Mouse (Mus musculus): ENCODE measurements around the gene Trem3. TPM values are rescaled to one million over a fixed set of nuclear protein-coding genes. Genes with fewer than 3 reads are reported as not detected.

Gene Trem3
- polyA plus RNA-seq, 1 experiment from 2014 or later = not detected

DNA sequence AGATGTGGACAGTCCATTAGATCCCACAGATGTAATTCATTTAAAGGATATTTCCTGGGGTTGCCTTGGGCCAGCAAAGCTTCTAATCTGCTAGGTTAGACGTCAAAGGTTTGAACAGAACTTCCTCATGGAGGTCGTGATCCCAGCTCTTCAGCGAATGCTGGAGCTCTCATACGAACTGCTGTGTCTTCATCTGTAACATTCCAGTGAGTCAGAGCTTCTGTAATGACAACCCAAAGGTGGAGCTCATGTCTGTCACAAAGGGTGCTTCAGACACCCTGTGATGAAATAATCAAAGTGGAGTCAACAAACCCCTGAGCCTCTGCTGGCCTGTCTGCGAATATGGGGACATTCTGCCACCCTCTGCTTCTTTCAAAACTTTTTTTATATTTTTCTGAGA lies 13.0 kb upstream of the Trem3 start:
- Histone ChIP-seq H3K4me1 (ENCODE audit: control insufficient read depth in 2 of 2, insufficient read depth in 2 of 2, low read length in 2 of 2) (no peaks in the 10 kb centered on the region), H3K9ac (ENCODE audit: low read length) (no peak overlapping the region), H3K27me3 (ENCODE audit: control insufficient read depth, insufficient read depth, low read length) (no peaks in the 10 kb centered on the region), H3K9me3 (ENCODE audit: control insufficient read depth, low read length) (no peaks in the 10 kb centered on the region), H3K4me2 (ENCODE audit: low read length) (no peak overlapping the region), H3K36me3 (ENCODE audit: control insufficient read depth, insufficient read depth, low read length) (no peaks in the 10 kb centered on the region), H3K4me3 (ENCODE audit: control insufficient read depth in 1 of 2, insufficient read depth in 1 of 2, low read depth in 1 of 2, low read length in 2 of 2) (no peak overlapping the region), H3K27ac (replicated peaks in 1 of 2; ENCODE audit: control insufficient read depth in 1 of 2, insufficient read depth in 1 of 2, low read depth in 2 of 2, low read length in 2 of 2) (no peak overlapping the region)
- ATAC-seq (ENCODE audit: insufficient number of reproducible peaks, insufficient read depth, low FRiP score, low read depth) = no peak
- 71% methylated on average over 5 of the region's 5 CpGs for WGBS

DNA sequence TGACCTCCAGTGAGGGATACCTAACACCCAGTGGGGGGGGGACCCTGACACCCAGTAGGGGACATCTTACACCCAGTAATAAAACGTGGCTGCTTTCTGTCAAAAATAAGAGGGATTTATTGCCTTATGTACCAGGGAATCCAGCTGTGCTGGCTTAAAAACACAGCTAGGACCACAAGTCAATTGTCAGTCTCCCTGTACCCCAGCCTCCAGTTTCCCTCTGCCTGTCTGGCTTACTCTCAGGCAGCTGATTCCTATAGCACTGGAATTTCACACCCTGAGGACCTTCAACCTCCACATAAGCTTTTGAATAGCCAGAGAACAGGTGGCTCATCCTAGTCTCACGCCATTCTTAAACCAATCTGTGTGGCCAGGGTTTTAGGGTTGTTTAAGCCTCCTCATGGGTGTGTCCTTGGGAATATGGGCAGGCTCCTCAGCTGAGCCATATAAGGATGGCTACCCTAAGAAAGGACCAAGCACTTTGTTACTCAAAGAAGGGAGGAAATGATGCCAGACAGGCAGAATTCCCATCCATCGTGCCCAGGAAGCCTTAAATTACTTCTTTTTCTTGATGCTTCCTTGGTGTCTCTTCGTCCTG lies 11.7 kb upstream of the Trem3 start:
- no peaks in the 10 kb centered on the region for H3K27me3 ChIP-seq (ENCODE audit: control insufficient read depth, insufficient read depth, low read length)
- no peak overlapping the region for H3K27ac ChIP-seq (replicated peaks in 1 of 2; ENCODE audit: control insufficient read depth in 1 of 2, insufficient read depth in 1 of 2, low read depth in 2 of 2, low read length in 2 of 2)
- no peak overlapping the region for H3K4me2 ChIP-seq (ENCODE audit: low read length)
- H3K9ac ChIP-seq (ENCODE audit: low read length) = no peak overlapping the region
- H3K4me3 ChIP-seq (ENCODE audit: control insufficient read depth in 1 of 2, insufficient read depth in 1 of 2, low read depth in 1 of 2, low read length in 2 of 2) = no peak overlapping the region
- no peaks in the 10 kb centered on the region for H3K9me3 ChIP-seq (ENCODE audit: control insufficient read depth, low read length)
- H3K4me1 ChIP-seq (ENCODE audit: control insufficient read depth in 2 of 2, insufficient read depth in 2 of 2, low read length in 2 of 2) = no peaks in the 10 kb centered on the region
- 38% methylated on average over 4 of the region's 4 CpGs for WGBS
- H3K36me3 ChIP-seq (ENCODE audit: control insufficient read depth, insufficient read depth, low read length) = no peaks in the 10 kb centered on the region
- no peak for ATAC-seq (ENCODE audit: insufficient number of reproducible peaks, insufficient read depth, low FRiP score, low read depth)

DNA sequence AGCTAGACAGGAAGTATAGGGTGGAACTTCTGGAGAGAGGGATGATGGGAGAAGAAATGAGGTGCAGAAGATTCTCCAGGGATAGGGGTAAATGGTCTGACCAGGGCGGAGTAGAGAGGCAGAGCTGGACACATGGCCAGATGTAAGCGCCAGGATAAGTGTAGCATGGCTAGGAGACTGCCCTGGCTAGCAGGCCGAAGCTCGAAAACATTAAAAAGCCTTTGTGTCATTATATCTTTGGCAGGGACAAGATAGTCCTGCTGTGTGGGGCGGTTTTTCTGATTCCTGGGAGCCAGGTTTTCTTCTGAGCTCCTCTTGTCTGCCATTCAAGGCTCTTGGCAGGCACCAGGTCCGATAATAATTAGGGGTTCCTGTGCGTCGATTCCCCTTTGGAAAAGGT lies 10.0 kb upstream of the Trem3 start:
- WGBS = 86% methylated on average over 8 of the region's 8 CpGs
- ATAC-seq (ENCODE audit: insufficient number of reproducible peaks, insufficient read depth, low FRiP score, low read depth) = no peak
- H3K36me3 ChIP-seq (ENCODE audit: control insufficient read depth, insufficient read depth, low read length) = no peaks in the 10 kb centered on the region
- H3K27me3 ChIP-seq (ENCODE audit: control insufficient read depth, insufficient read depth, low read length) = no peaks in the 10 kb centered on the region
- H3K27ac ChIP-seq (replicated peaks in 1 of 2; ENCODE audit: control insufficient read depth in 1 of 2, insufficient read depth in 1 of 2, low read depth in 2 of 2, low read length in 2 of 2) = no peak overlapping the region
- no peak overlapping the region for H3K4me2 ChIP-seq (ENCODE audit: low read length)
- no peaks in the 10 kb centered on the region for H3K4me1 ChIP-seq (ENCODE audit: control insufficient read depth in 2 of 2, insufficient read depth in 2 of 2, low read length in 2 of 2)
- no peak overlapping the region for H3K9ac ChIP-seq (ENCODE audit: low read length)
- H3K4me3 ChIP-seq (ENCODE audit: control insufficient read depth in 1 of 2, insufficient read depth in 1 of 2, low read depth in 1 of 2, low read length in 2 of 2) = no peak overlapping the region
- no peaks in the 10 kb centered on the region for H3K9me3 ChIP-seq (ENCODE audit: control insufficient read depth, low read length)

DNA sequence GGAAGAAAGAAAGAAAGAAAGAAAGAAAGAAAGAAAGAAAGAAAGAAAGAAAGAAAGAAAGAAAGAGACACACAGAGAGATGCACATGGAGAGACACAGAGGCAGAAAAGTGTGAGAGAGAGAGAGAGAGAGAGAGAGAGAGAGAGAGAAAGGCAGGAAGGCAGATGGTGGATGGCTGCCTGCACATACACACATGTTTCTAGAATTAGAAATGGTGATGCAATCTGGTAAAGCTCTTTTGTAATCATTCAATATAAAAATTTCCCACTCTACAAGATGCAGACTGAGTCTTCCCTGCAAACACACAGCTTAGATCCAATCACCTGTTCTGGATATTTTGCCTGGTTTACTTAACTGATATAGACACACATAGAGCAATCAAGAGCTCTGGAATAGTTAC lies 1.5 kb downstream of the Trem3 start:
- H3K9ac ChIP-seq (ENCODE audit: low read length) = no peak overlapping the region
- H3K4me3 ChIP-seq (ENCODE audit: control insufficient read depth in 1 of 2, insufficient read depth in 1 of 2, low read depth in 1 of 2, low read length in 2 of 2) = no peak overlapping the region
- no peaks in the 10 kb centered on the region for H3K4me1 ChIP-seq (ENCODE audit: control insufficient read depth in 2 of 2, insufficient read depth in 2 of 2, low read length in 2 of 2)
- H3K27ac ChIP-seq (replicated peaks in 1 of 2; ENCODE audit: control insufficient read depth in 1 of 2, insufficient read depth in 1 of 2, low read depth in 2 of 2, low read length in 2 of 2) = no peak overlapping the region
- no peaks in the 10 kb centered on the region for H3K9me3 ChIP-seq (ENCODE audit: control insufficient read depth, low read length)
- ATAC-seq (ENCODE audit: insufficient number of reproducible peaks, insufficient read depth, low FRiP score, low read depth) = no peak
- no peaks in the 10 kb centered on the region for H3K27me3 ChIP-seq (ENCODE audit: control insufficient read depth, insufficient read depth, low read length)
- H3K36me3 ChIP-seq (ENCODE audit: control insufficient read depth, insufficient read depth, low read length) = no peaks in the 10 kb centered on the region
- no peak overlapping the region for H3K4me2 ChIP-seq (ENCODE audit: low read length)

DNA sequence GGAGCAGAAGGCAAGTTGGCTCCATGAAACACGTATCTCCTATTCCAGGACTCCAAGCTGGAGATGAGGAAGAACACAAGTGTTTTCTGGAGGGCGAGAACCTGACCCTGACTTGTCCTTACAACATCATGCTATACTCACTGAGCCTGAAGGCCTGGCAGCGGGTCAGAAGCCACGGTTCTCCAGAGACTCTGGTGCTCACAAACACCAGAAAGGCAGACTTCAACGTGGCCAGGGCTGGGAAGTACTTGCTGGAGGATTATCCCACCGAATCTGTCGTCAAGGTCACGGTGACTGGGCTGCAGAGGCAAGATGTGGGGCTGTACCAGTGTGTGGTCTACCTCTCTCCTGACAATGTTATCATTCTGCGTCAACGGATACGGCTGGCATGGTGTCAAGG lies 1.9 kb downstream of the Trem3 start:
- Histone ChIP-seq H3K4me3 (ENCODE audit: control insufficient read depth in 1 of 2, insufficient read depth in 1 of 2, low read depth in 1 of 2, low read length in 2 of 2) (no peak overlapping the region), H3K27ac (replicated peaks in 1 of 2; ENCODE audit: control insufficient read depth in 1 of 2, insufficient read depth in 1 of 2, low read depth in 2 of 2, low read length in 2 of 2) (no peak overlapping the region), H3K9me3 (ENCODE audit: control insufficient read depth, low read length) (no peaks in the 10 kb centered on the region), H3K4me2 (ENCODE audit: low read length) (no peak overlapping the region), H3K4me1 (ENCODE audit: control insufficient read depth in 2 of 2, insufficient read depth in 2 of 2, low read length in 2 of 2) (no peaks in the 10 kb centered on the region), H3K9ac (ENCODE audit: low read length) (no peak overlapping the region), H3K36me3 (ENCODE audit: control insufficient read depth, insufficient read depth, low read length) (no peaks in the 10 kb centered on the region), H3K27me3 (ENCODE audit: control insufficient read depth, insufficient read depth, low read length) (no peaks in the 10 kb centered on the region)
- WGBS = 72% methylated on average over 11 of the region's 11 CpGs
- ATAC-seq (ENCODE audit: insufficient number of reproducible peaks, insufficient read depth, low FRiP score, low read depth) = no peak

DNA sequence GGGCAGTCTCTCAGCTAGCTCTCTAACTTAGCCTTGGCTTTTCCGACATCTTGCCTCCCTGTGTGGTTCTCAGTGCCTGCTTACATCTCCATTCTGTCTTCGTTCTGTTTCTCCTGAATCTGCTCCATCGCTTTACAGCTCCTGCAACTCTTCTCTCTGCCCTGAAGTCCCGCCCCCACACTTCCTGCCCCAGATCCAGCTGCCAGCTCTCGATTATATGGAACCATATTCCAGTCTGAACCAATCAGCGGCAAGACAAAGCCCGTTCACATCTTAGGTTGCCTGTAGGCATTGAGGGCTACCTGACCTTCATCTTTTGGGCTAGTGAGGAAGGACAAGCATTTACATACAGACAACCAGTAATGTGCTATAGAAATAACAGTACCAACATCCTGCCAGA lies 3.1 kb downstream of the Trem3 start:
- no peaks in the 10 kb centered on the region for H3K36me3 ChIP-seq (ENCODE audit: control insufficient read depth, insufficient read depth, low read length)
- no peak overlapping the region for H3K27ac ChIP-seq (replicated peaks in 1 of 2; ENCODE audit: control insufficient read depth in 1 of 2, insufficient read depth in 1 of 2, low read depth in 2 of 2, low read length in 2 of 2)
- H3K4me2 ChIP-seq (ENCODE audit: low read length) = no peak overlapping the region
- no peak overlapping the region for H3K9ac ChIP-seq (ENCODE audit: low read length)
- no peak for ATAC-seq (ENCODE audit: insufficient number of reproducible peaks, insufficient read depth, low FRiP score, low read depth)
- H3K27me3 ChIP-seq (ENCODE audit: control insufficient read depth, insufficient read depth, low read length) = no peaks in the 10 kb centered on the region
- no peaks in the 10 kb centered on the region for H3K9me3 ChIP-seq (ENCODE audit: control insufficient read depth, low read length)
- H3K4me3 ChIP-seq (ENCODE audit: control insufficient read depth in 1 of 2, insufficient read depth in 1 of 2, low read depth in 1 of 2, low read length in 2 of 2) = no peak overlapping the region
- H3K4me1 ChIP-seq (ENCODE audit: control insufficient read depth in 2 of 2, insufficient read depth in 2 of 2, low read length in 2 of 2) = no peaks in the 10 kb centered on the region
- 82% methylated on average over 7 of the region's 7 CpGs for WGBS

DNA sequence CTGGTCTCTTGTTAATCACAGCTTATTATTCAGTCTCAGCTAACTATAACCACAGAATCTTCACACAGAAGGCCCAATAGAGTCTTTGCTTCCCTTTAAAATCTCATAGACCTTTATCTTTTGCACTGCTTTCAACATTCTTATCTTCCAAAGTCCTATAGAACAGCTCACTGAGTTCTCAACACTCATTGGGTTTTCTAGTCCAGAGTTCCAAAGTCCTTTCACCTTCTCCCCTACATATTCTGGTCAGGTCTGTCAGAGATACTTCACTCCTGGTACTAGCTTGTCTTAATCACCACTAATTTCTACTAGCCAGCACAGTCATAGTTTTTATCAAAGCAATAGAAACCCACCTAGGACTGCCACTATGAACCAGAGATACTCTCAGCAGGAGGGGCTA lies 9.0 kb downstream of the Trem3 start:
- H3K9me3 ChIP-seq (ENCODE audit: control insufficient read depth, low read length) = peaks cover 13% of the 10 kb centered on the region; the same call in 1 of the 2 replicates
- no peaks in the 10 kb centered on the region for H3K4me1 ChIP-seq (ENCODE audit: control insufficient read depth in 2 of 2, insufficient read depth in 2 of 2, low read length in 2 of 2)

DNA sequence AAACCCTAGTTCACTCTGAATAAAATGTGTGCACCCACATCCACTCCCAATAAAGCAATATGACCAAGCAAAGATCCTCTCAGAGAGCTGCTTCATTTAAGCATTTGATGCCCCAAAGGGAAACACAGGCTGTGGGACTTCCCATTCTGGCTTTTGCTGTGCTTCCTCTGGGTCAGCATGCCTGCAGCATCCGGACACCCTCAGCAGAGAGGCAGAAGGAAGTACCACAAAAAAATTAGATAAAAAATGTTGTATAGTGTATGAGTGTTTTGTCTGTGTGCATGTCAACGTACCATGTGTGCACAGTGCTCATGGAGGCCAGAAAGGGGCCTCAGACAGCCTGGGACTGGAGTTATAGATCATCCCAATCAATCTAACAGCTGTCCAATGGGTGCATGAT lies 14.3 kb downstream of the Trem3 start:
- Histone ChIP-seq H3K36me3 (ENCODE audit: control insufficient read depth, insufficient read depth, low read length) (no peaks in the 10 kb centered on the region), H3K27me3 (ENCODE audit: control insufficient read depth, insufficient read depth, low read length) (no peaks in the 10 kb centered on the region), H3K4me3 (ENCODE audit: control insufficient read depth in 1 of 2, insufficient read depth in 1 of 2, low read depth in 1 of 2, low read length in 2 of 2) (no peak overlapping the region), H3K4me1 (ENCODE audit: control insufficient read depth in 2 of 2, insufficient read depth in 2 of 2, low read length in 2 of 2) (no peaks in the 10 kb centered on the region), H3K4me2 (ENCODE audit: low read length) (no peak overlapping the region), H3K9me3 (ENCODE audit: control insufficient read depth, low read length) (peaks cover 13% of the 10 kb centered on the region; the same call in 1 of the 2 replicates), H3K27ac (replicated peaks in 1 of 2; ENCODE audit: control insufficient read depth in 1 of 2, insufficient read depth in 1 of 2, low read depth in 2 of 2, low read length in 2 of 2) (no peak overlapping the region), H3K9ac (ENCODE audit: low read length) (no peak overlapping the region)
- 64% methylated on average over 2 of the region's 2 CpGs for WGBS
- no peak for ATAC-seq (ENCODE audit: insufficient number of reproducible peaks, insufficient read depth, low FRiP score, low read depth)

More for the DNA sequence above, 9.0 kb downstream of the Trem3 start:
- ATAC-seq (ENCODE audit: insufficient number of reproducible peaks, insufficient read depth, low FRiP score, low read depth) = no peak
- Histone ChIP-seq H3K36me3 (ENCODE audit: control insufficient read depth, insufficient read depth, low read length) (no peaks in the 10 kb centered on the region), H3K27ac (replicated peaks in 1 of 2; ENCODE audit: control insufficient read depth in 1 of 2, insufficient read depth in 1 of 2, low read depth in 2 of 2, low read length in 2 of 2) (no peak overlapping the region), H3K27me3 (ENCODE audit: control insufficient read depth, insufficient read depth, low read length) (no peaks in the 10 kb centered on the region), H3K4me2 (ENCODE audit: low read length) (no peak overlapping the region), H3K9ac (ENCODE audit: low read length) (no peak overlapping the region), H3K4me3 (ENCODE audit: control insufficient read depth in 1 of 2, insufficient read depth in 1 of 2, low read depth in 1 of 2, low read length in 2 of 2) (no peak overlapping the region)
